ENCODE assay signal across 8 mouse cellular contexts in the genomic region with DNA sequence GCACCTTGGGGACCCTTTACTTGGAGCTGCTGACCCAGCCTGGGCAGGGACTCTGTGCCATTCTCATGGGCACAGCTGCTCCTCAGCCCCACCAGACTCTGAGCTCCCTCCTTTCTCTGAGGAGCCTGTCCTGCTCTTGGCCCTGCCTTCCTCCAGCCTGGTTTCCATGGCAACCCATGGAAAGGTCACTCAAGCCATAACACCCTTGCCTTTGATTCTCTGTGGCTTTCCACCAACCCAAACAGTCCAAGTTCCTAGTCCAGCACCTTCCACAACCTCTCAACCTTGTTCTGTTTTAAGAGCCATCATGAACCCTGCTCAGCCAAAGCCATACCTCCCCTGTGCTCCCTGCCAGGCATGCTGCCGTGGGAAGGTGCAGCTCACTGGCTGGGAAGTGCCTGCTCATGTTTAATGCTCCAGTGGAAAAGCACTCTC. TPM values are rescaled to one million over a fixed set of nuclear protein-coding genes. Genes with fewer than 3 reads are reported as not detected.
DNase-seq lines count a peak whose midpoint lies in the region; ATAC-seq lines count a peak whose summit lies in the region.

No protein-coding gene starts in this region.

- peak overlapping the region; percentile 83 for H3K27ac ChIP-seq in midbrain, embryonic 12.5 days (replicated peaks)

- H3K27me3 ChIP-seq in midbrain, embryonic 12.5 days = no peaks in the 10 kb centered on the region

- no peaks in the 10 kb centered on the region for H3K9me3 ChIP-seq in midbrain, embryonic 12.5 days

- intact Hi-C loops in heart, postnatal 25 days (cut with DNase I) = no loop called here

- no peak overlapping the region; the same call in 1 of the 2 replicates for H3K4me3 ChIP-seq in midbrain, embryonic 12.5 days

- 0 out of 2 replicates have a peak overlapping the region, but pooled peaks have one; percentile 2 for H3K4me2 ChIP-seq in midbrain, embryonic 12.5 days (replicated peaks)

- 12% methylated on average over 1 of the region's 1 CpGs for WGBS in midbrain, embryonic 12.5 days

- ATAC-seq in midbrain, embryonic 12.5 days (ENCODE audit: low FRiP score, low read depth) = peak; percentile 47; the same call in 1 of the 2 replicates

- peaks cover 21% of the 10 kb centered on the region for H3K4me1 ChIP-seq in midbrain, embryonic 12.5 days

- peaks cover 64% of the 10 kb centered on the region for H3K36me3 ChIP-seq in midbrain, embryonic 12.5 days

- H3K9ac ChIP-seq in midbrain, embryonic 12.5 days (replicated peaks) = peak overlapping the region; percentile 12; the same call in 1 of the 2 replicates

- DNase-seq in heart, adult 11 months = peak; percentile 92
- no peak for DNase-seq in heart, postnatal 25 days (ENCODE audit: low spot score)
- DNase-seq in embryo, embryonic 10.5 days (ENCODE audit: low spot score) = peak; percentile 84
- peak; percentile 87 for DNase-seq in kidney, adult 9 months
- no peak for DNase-seq in urinary bladder, postnatal 25 days (ENCODE audit: low spot score)
- DNase-seq in thymus, postnatal 36 days = no peak
- no peak for DNase-seq in frontal cortex, postnatal 10 days (ENCODE audit: low spot score in 2 of 2)

RNA-seq across cellular contexts. Expression of a gene that starts 23.7 kb away (rescaled TPM):
- not detected for total RNA-seq in heart, postnatal 25 days (2021)
- polyA plus RNA-seq in midbrain, embryonic 12.5 days (2016; fragmentation: Nextera tagmentation; extraction: Ambion mirVana) = 0.77 and 0.84 TPM in 2 replicates

RNA-seq across cellular contexts. Expression of a gene that starts 52.1 kb away (rescaled TPM):
- total RNA-seq in heart, postnatal 25 days (2021) = under 1 TPM; 0.20 to 0.47 TPM
- 6.5 and 7.3 TPM in 2 replicates for polyA plus RNA-seq in midbrain, embryonic 12.5 days (2016; fragmentation: Nextera tagmentation; extraction: Ambion mirVana)

Comparison
In these comparisons a context has a peak if more than half of its experiments do, and no peak if none do; other contexts are left out.
1. DNase-seq: peak in heart, adult 11 months (single experiment), embryo, embryonic 10.5 days (single experiment) and kidney, adult 9 months (single experiment); none in heart, postnatal 25 days (single experiment), urinary bladder, postnatal 25 days (single experiment), thymus, postnatal 36 days (0 of 2) and frontal cortex, postnatal 10 days (0 of 2).